ENCODE assay signal across 8 mouse cellular contexts in genomic region chr2:152925189-152925872, GRCm38 (mm10). TPM values are rescaled to one million over a fixed set of nuclear protein-coding genes. Genes with fewer than 3 reads are reported as not detected.
DNase-seq lines count a peak whose midpoint lies in the region; ATAC-seq lines count a peak whose summit lies in the region.

No protein-coding gene starts in this region.

- no peaks in the 10 kb centered on the region for H3K9me3 ChIP-seq in kidney, embryonic 14.5 days (ENCODE audit: control insufficient read depth, low read length)

- H3K27me3 ChIP-seq in kidney, embryonic 14.5 days (ENCODE audit: control insufficient read depth, insufficient read depth, low read length) = no peaks in the 10 kb centered on the region

- no peak overlapping the region for H3K4me3 ChIP-seq in kidney, embryonic 14.5 days (ENCODE audit: low read length)

- no peak overlapping the region for H3K4me2 ChIP-seq in kidney, embryonic 14.5 days (replicated peaks; ENCODE audit: low read depth, low read length)

- H3K9ac ChIP-seq in kidney, embryonic 14.5 days (ENCODE audit: low read depth, low read length) = no peak overlapping the region; the same call in 1 of the 2 replicates

- WGBS in kidney, embryonic 14.5 days = 37% methylated on average over 11 of the region's 11 CpGs

- H3K4me1 ChIP-seq in kidney, embryonic 14.5 days (ENCODE audit: control insufficient read depth, insufficient read depth, low read length) = peaks cover 54% of the 10 kb centered on the region

- H3K27ac ChIP-seq in kidney, embryonic 14.5 days (ENCODE audit: low read depth, low read length) = peak overlapping the region; percentile 82

- peak; percentile 79 for ATAC-seq in kidney, embryonic 14.5 days (ENCODE audit: low FRiP score, low TSS enrichment)
- no peak for ATAC-seq in frontal cortex, adult (ENCODE audit: low TSS enrichment)
- no peak for ATAC-seq in inflammation-experienced regulatory T-cells, adult 6 months

- no peaks in the 10 kb centered on the region for H3K36me3 ChIP-seq in kidney, embryonic 14.5 days (ENCODE audit: control insufficient read depth, insufficient read depth, low read length)

- peak; percentile 44 for DNase-seq in urinary bladder, postnatal 14 days (ENCODE audit: low spot score)
- no peak for DNase-seq in urinary bladder, postnatal 25 days (ENCODE audit: low spot score)
- peak; percentile 86 to 92 for DNase-seq in heart, adult 18-20 months
- DNase-seq in lung, postnatal 14 days = peak; percentile 58
- no peak for DNase-seq in right cerebral cortex, adult 18-20 months

RNA-seq across cellular contexts. Expression of gene Foxs1, which starts 7.7 kb away (rescaled TPM):
- total RNA-seq in heart, adult 18-20 months (2021) = 1 to 10 TPM; 2.2 to 2.6 TPM
- polyA plus RNA-seq in kidney, embryonic 14.5 days (2014; fragmentation: Nextera tagmentation; extraction: Ambion mirVana) = 4.4 and 4.8 TPM in 2 replicates
- polyA plus RNA-seq in inflammation-experienced regulatory T-cells, adult 6 months (2017; shearing (Covaris generic)) = not detected

RNA-seq across cellular contexts. Expression of gene Mylk2, which starts 14.2 kb away (rescaled TPM):
- total RNA-seq in heart, adult 18-20 months (2021) = under 1 TPM in 1 of 2 experiments, not detected in 1; 0.13 TPM
- 0.13 TPM in 1 of 2 replicates, not detected in the other for polyA plus RNA-seq in kidney, embryonic 14.5 days (2014; fragmentation: Nextera tagmentation; extraction: Ambion mirVana)
- not detected for polyA plus RNA-seq in inflammation-experienced regulatory T-cells, adult 6 months (2017; shearing (Covaris generic))

RNA-seq across cellular contexts. Expression of gene Dusp15, which starts 26.2 kb away (rescaled TPM):
- total RNA-seq in heart, adult 18-20 months (2021) = not detected
- 2.3 and 2.5 TPM in 2 replicates for polyA plus RNA-seq in kidney, embryonic 14.5 days (2014; fragmentation: Nextera tagmentation; extraction: Ambion mirVana)
- polyA plus RNA-seq in inflammation-experienced regulatory T-cells, adult 6 months (2017; shearing (Covaris generic)) = not detected

RNA-seq across cellular contexts. Expression of gene Ttll9, which starts 37.0 kb away (rescaled TPM):
- total RNA-seq in heart, adult 18-20 months (2021) = not detected
- 1.1 and 1.2 TPM in 2 replicates for polyA plus RNA-seq in kidney, embryonic 14.5 days (2014; fragmentation: Nextera tagmentation; extraction: Ambion mirVana)
- polyA plus RNA-seq in inflammation-experienced regulatory T-cells, adult 6 months (2017; shearing (Covaris generic)) = 1 to 10 TPM in 2 of 3 experiments, under 1 TPM in 1; 0.92 to 1.6 (median 1.0) TPM

Comparison
In these comparisons a context has a peak if more than half of its experiments do, and no peak if none do; other contexts are left out.
1. DNase-seq: peak in urinary bladder, postnatal 14 days (single experiment), heart, adult 18-20 months (2 of 2) and lung, postnatal 14 days (single experiment); none in urinary bladder, postnatal 25 days (single experiment) and right cerebral cortex, adult 18-20 months (single experiment).